Mouse (Mus musculus) lung, embryonic 16.5 days (tissue): ENCODE data around the gene Ncoa3. TPM values are rescaled to one million over a fixed set of nuclear protein-coding genes. Genes with fewer than 3 reads are reported as not detected.

Experiments used
- ATAC-seq: fragments of 200-750 bp; cut with Nextera tagmentation; 2 replicates; pipeline ENCODE4 v1.8.0; 2017; ENCODE audit warnings: low read depth, mild to moderate bottlenecking, moderate library complexity
- H3K27ac ChIP-seq: fragments of 300-500 bp; sonication (generic); 2 replicates; pipeline ENCODE4 v1.5.1; 2014; ENCODE audit warnings: mild to moderate bottlenecking, control low read depth, low read length
- H3K27me3 ChIP-seq: fragments of 300-500 bp; sonication (generic); 2 replicates; pipeline ENCODE4 v1.6.1; 2014; ENCODE audit warnings: low read depth, low read length, mixed read lengths; ENCODE audit not compliant: control insufficient read depth, insufficient read depth
- H3K36me3 ChIP-seq: fragments of 300-500 bp; sonication (generic); 2 replicates; pipeline ENCODE4 v1.6.1; 2014; ENCODE audit warnings: low read length; ENCODE audit not compliant: control insufficient read depth, insufficient read depth
- H3K4me1 ChIP-seq: fragments of 300-500 bp; sonication (generic); replicated peaks from 2 replicates; pipeline ENCODE4 v1.6.1; 2014; ENCODE audit warnings: low read length, mixed read lengths; ENCODE audit not compliant: control insufficient read depth, insufficient read depth
- H3K4me2 ChIP-seq: fragments of 300-500 bp; sonication (generic); 2 replicates; pipeline ENCODE4 v1.6.1; 2014; ENCODE audit warnings: low read depth, low read length, control low read depth
- H3K4me3 ChIP-seq: fragments of 300-500 bp; sonication (generic); 2 replicates; pipeline ENCODE4 v1.5.1; 2014; ENCODE audit warnings: mild to moderate bottlenecking, low read length, control low read depth
- H3K9ac ChIP-seq: fragments of 300-500 bp; sonication (generic); 2 replicates; pipeline ENCODE4 v1.6.1; 2014; ENCODE audit warnings: low read length, control low read depth
- H3K9me3 ChIP-seq: fragments of 300-500 bp; sonication (generic); 2 replicates; pipeline ENCODE4 v1.6.1; 2016; ENCODE audit warnings: low read length; ENCODE audit not compliant: control insufficient read depth
- WGBS: fragments of 180-500 bp; shearing (Covaris S2); extraction: QIAGEN DNeasy Blood & Tissue Kit; methylation state at CpG from one replicate; pipeline ENCODE4 v1.1.7; 2014; 5-methylcytosine and 5-hydroxymethylcytosine counted together
- polyA plus RNA-seq: library from polyadenylated mRNA; unstranded; fragments of >200 nt; fragmentation: Nextera tagmentation; extraction: Ambion mirVana; gene quantifications from 2 replicates; pipeline ENCODE4 v1.2.1, GENCODE M21; 2015

Gene Ncoa3
- polyA plus RNA-seq, 1 experiment from 2014 or later, result 12.1 TPM

DNA sequence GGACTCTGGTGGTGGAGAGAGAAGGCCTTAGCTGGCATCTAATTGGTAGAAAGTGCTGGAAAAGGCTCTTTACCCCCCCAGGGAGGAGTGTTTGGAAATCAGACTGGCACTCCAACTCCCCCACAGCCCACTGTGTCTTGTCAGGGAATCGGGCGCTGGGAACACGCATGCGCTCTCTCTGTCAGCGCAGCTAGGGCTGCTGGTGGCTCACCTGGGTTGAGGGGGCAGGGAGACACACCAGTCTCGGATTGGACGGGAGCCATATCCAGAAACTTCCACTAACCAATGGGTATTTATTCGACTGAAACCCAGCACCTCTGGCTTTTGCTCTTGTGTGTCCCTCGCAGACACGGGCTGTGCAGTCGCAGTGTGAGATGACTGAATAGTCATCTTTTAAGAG is 120.5 kb downstream of the Ncoa3 start:
- H3K4me3 ChIP-seq, result no peak overlapping the region
- H3K4me2 ChIP-seq, result no peak overlapping the region
- H3K4me1 ChIP-seq, result no peaks in the 10 kb centered on the region
- no peak for ATAC-seq
- no peaks in the 10 kb centered on the region for H3K27me3 ChIP-seq
- H3K36me3 ChIP-seq, result no peaks in the 10 kb centered on the region
- no peaks in the 10 kb centered on the region for H3K9me3 ChIP-seq
- no peak overlapping the region for H3K27ac ChIP-seq
- H3K9ac ChIP-seq, result no peak overlapping the region
- WGBS, result 80% methylated on average over 11 of the region's 11 CpGs

DNA sequence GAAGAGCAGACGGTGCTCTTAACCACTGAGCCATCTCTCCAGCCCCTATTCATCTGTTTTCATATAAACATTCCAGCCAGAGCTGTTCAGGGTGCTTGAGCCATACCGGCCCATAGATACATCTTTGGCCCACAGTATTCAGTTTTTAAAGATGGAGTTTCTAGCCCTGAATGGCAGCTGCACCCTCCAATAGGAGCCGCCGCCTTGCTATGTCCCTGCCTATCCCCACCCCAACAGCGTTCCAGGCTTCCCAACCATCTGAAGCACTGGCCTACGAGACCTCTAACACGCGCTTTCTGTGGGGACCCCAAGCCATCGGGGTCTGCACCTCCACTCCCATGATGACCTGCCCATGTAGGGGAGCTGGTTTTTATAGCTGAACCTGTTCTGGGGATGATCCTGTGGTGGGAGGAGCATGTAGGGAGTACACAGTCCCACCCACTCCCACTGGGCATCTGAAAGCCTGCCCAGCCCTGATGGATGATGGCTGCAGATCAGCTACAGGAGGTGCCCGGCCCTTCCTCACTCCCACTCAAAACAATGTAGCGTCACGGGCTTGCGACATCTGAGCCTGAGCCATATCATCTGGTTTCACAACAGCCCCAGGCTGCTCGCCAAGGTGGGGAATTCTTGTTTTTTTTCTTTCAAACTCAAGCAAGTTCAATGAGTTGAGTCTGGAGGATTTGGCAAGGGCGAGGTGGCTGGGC is 123.3 kb downstream of the Ncoa3 start:
- WGBS, result 64% methylated on average over 15 of the region's 15 CpGs
- no peaks in the 10 kb centered on the region for H3K9me3 ChIP-seq
- H3K27ac ChIP-seq, result no peak overlapping the region
- H3K36me3 ChIP-seq, result no peaks in the 10 kb centered on the region
- H3K27me3 ChIP-seq, result no peaks in the 10 kb centered on the region
- H3K4me2 ChIP-seq, result no peak overlapping the region
- peak; percentile 93 for ATAC-seq
- H3K4me3 ChIP-seq, result no peak overlapping the region
- no peak overlapping the region for H3K9ac ChIP-seq
- H3K4me1 ChIP-seq, result no peaks in the 10 kb centered on the region

DNA sequence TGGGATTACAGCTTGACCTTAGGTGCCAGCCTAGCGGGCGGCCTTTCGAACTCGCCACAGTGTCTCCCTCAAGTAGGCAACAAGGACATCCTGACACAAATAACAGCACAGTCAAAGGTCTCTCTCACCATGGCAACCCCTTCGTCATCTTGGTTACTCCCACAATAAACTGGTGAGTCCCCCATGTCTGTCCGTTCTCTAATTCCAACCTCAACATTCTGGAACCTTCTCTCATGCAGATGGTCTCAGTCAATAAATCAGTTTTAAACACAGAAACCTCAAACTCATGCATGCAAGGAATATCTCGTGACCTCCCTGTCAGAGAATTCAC is 123.8 kb downstream of the Ncoa3 start:
- Histone ChIP-seq H3K27ac (no peak overlapping the region), H3K27me3 (no peaks in the 10 kb centered on the region), H3K9me3 (no peaks in the 10 kb centered on the region), H3K4me2 (no peak overlapping the region), H3K4me3 (no peak overlapping the region), H3K36me3 (no peaks in the 10 kb centered on the region), H3K4me1 (no peaks in the 10 kb centered on the region), H3K9ac (no peak overlapping the region)
- ATAC-seq, result no peak
- WGBS, result 71% methylated on average over 7 of the region's 7 CpGs

DNA sequence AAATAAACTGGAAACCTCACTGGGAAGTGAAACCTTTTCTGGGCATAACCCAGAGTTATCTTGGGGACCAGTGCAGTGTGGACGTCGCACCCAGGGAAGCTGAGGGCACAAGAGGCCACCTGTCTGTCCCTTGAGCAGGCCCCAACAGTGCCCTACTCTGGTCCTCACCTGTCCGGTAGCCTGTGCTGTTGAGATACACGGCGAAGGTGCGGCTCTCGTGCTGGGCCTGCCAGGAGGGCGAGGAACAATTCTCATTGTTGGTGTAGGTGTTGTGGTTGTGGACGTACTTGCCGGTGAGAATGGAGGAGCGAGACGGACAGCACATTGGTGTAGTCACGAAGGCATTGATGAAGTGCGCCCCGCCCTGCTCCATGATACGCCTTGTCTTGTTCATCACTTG is 124.3 kb downstream of the Ncoa3 start:
- Histone ChIP-seq H3K36me3 (no peaks in the 10 kb centered on the region), H3K4me1 (no peaks in the 10 kb centered on the region), H3K9ac (no peak overlapping the region), H3K9me3 (no peaks in the 10 kb centered on the region), H3K4me3 (no peak overlapping the region), H3K4me2 (no peak overlapping the region), H3K27me3 (no peaks in the 10 kb centered on the region), H3K27ac (no peak overlapping the region)
- WGBS, result 98% methylated on average over 16 of the region's 16 CpGs
- ATAC-seq, result no peak

DNA sequence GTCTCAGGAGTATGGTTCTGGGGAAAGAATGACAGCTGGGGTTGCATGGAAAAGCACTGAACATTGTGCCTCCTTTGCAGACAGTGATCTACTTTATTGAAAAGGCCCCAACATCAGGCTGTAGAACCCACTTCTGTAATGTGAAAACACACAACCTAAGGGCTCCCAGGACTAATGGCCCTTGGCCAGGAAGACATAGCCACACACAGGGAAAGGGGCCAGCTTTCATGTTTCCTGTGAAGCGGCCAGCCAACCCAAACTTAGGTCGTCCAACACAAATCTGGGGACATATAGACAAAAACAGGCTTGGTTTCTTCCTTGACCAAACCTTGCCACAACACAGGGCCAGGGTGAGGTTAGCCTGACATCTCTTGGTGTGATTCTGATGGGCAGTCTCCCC is 127.6 kb downstream of the Ncoa3 start:
- 58% methylated on average over 2 of the region's 2 CpGs for WGBS
- no peaks in the 10 kb centered on the region for H3K36me3 ChIP-seq

DNA sequence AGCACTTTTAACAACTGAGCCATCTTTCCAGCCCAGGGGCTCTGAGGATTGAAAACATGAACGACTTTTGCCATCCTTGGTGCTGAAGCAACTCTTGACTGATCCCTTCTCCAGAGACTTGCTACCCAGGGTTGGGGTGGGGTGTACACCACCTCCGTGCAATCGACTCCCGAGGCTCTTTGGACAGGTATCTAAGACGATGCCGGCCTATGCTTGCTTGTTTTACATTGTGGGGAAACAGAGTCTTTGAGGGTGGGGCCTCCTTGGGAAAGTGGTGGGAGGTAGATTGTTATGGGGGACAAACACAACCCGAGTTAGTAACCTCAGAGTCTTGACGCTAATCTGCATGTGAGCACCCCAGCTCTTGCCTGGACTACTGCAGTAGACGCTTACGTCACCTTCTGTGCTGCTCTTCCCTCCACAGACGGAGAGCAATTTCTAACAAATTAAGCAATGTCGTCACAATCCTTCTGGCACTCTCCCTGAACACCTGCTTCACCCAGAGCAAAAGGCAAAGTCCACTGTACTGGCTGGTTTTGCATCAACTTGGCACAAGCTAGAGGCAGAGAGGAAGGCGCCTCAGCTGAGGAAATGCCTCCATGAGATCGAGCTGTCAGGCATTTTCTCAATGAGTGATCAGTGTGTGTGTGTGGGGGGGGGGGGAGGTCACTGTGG is 129.4 kb downstream of the Ncoa3 start:
- no peaks in the 10 kb centered on the region for H3K27me3 ChIP-seq
- H3K9ac ChIP-seq, result no peak overlapping the region
- WGBS, result 71% methylated on average over 14 of the region's 14 CpGs
- H3K27ac ChIP-seq, result no peak overlapping the region
- no peak overlapping the region for H3K4me3 ChIP-seq
- no peak overlapping the region for H3K4me2 ChIP-seq
- no peaks in the 10 kb centered on the region for H3K9me3 ChIP-seq
- H3K36me3 ChIP-seq, result no peaks in the 10 kb centered on the region
- ATAC-seq, result no peak
- H3K4me1 ChIP-seq, result no peaks in the 10 kb centered on the region

More for the DNA sequence above, 127.6 kb downstream of the Ncoa3 start:
- Histone ChIP-seq H3K27ac (no peak overlapping the region), H3K27me3 (no peaks in the 10 kb centered on the region), H3K4me3 (no peak overlapping the region), H3K4me1 (no peaks in the 10 kb centered on the region), H3K9me3 (no peaks in the 10 kb centered on the region), H3K4me2 (no peak overlapping the region), H3K9ac (no peak overlapping the region)
- ATAC-seq, result no peak

DNA sequence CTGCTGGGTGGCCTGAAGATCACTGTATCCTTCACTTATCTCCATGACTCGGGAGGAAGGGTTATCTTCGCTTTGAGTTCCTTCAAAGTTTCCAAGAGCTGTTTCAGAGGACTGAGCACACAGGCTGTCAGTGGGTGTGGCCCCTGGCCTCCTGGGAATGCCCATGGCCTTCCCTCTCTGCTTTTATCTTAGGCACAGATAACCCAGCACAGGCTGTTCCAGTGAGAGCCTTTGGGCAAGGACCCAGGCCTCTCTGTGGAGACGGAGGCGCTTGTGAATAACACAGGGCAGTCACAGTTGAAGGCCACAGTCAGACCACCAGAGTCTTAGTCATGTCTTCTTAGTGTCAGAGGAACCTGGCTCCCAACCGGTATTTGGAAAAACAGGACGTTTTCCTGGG is 130.3 kb downstream of the Ncoa3 start:
- 54% methylated on average over 6 of the region's 6 CpGs for WGBS
- no peak overlapping the region for H3K27ac ChIP-seq
- H3K27me3 ChIP-seq, result no peaks in the 10 kb centered on the region
- no peak overlapping the region for H3K9ac ChIP-seq
- H3K4me2 ChIP-seq, result no peak overlapping the region
- no peak overlapping the region for H3K4me3 ChIP-seq
- H3K36me3 ChIP-seq, result no peaks in the 10 kb centered on the region
- no peaks in the 10 kb centered on the region for H3K4me1 ChIP-seq
- no peaks in the 10 kb centered on the region for H3K9me3 ChIP-seq
- no peak for ATAC-seq

Other genes starting within 250 kb of the Ncoa3 start
- gene Zmynd8, start 93.6 kb upstream of the Ncoa3 start, polyA plus RNA-seq, result 40.6 and 48.7 TPM in 2 replicates
- gene Sulf2, start 163.0 kb downstream of the Ncoa3 start, polyA plus RNA-seq, result 23.8 and 28.2 TPM in 2 replicates